Mouse (Mus musculus) liver, embryonic 16.5 days (tissue): Measurements from ENCODE around the gene Tnfaip3. TPM values are rescaled to one million over a fixed set of nuclear protein-coding genes. Genes with fewer than 3 reads are reported as not detected.

ENCODE experiments used
- ATAC-seq: fragments of 200-750 bp; cut with Nextera tagmentation; 2 replicates; pipeline ENCODE4 v1.8.0; 2017; ENCODE audit warnings: low read depth, mild to moderate bottlenecking, moderate number of reproducible peaks, moderate library complexity
- H3K27ac ChIP-seq: fragments of 300-500 bp; sonication (generic); 2 replicates; pipeline ENCODE4 v1.5.1; 2014; ENCODE audit warnings: mild to moderate bottlenecking, low read length
- H3K27me3 ChIP-seq: fragments of 300-500 bp; sonication (generic); 2 replicates; pipeline ENCODE4 v1.6.1; 2014; ENCODE audit warnings: low read depth, low read length, mixed read lengths; ENCODE audit not compliant: control insufficient read depth, insufficient read depth
- H3K36me3 ChIP-seq: fragments of 300-500 bp; sonication (generic); 2 replicates; pipeline ENCODE4 v1.6.1; 2014; ENCODE audit warnings: mild to moderate bottlenecking; ENCODE audit not compliant: control insufficient read depth, insufficient read depth
- H3K4me1 ChIP-seq: fragments of 300-500 bp; sonication (generic); 2 replicates; pipeline ENCODE4 v1.6.1; 2014; ENCODE audit warnings: low read depth, low read length, mixed read lengths; ENCODE audit not compliant: control insufficient read depth
- H3K4me2 ChIP-seq: fragments of 300-500 bp; sonication (generic); 2 replicates; pipeline ENCODE4 v1.6.1; 2014; ENCODE audit warnings: low read depth, low read length, mixed read lengths
- H3K4me3 ChIP-seq: fragments of 300-500 bp; sonication (generic); 2 replicates; pipeline ENCODE4 v1.5.1; 2014; ENCODE audit warnings: low read depth, mild to moderate bottlenecking, low read length
- H3K9ac ChIP-seq: fragments of 300-500 bp; sonication (generic); 2 replicates; pipeline ENCODE4 v1.6.1; 2014; ENCODE audit warnings: low read depth, low read length
- H3K9me3 ChIP-seq: fragments of 300-500 bp; sonication (generic); replicated peaks from 2 replicates; pipeline ENCODE4 v1.6.1; 2016; ENCODE audit warnings: low read length; ENCODE audit not compliant: control insufficient read depth
- WGBS: fragments of 180-500 bp; shearing (Covaris S2); extraction: QIAGEN DNeasy Blood & Tissue Kit; methylation state at CpG from one replicate; pipeline ENCODE4 v1.1.7; 2014; ENCODE audit not compliant: insufficient replicate concordance; 5-methylcytosine and 5-hydroxymethylcytosine counted together
- polyA plus RNA-seq: library from polyadenylated mRNA; unstranded; fragments of >200 nt; fragmentation: Nextera tagmentation; extraction: Ambion mirVana; gene quantifications from 2 replicates; pipeline ENCODE4 v1.2.1, GENCODE M21; 2015

The Tnfaip3 gene
- 1.7 and 2.2 TPM in 2 replicates for polyA plus RNA-seq

DNA sequence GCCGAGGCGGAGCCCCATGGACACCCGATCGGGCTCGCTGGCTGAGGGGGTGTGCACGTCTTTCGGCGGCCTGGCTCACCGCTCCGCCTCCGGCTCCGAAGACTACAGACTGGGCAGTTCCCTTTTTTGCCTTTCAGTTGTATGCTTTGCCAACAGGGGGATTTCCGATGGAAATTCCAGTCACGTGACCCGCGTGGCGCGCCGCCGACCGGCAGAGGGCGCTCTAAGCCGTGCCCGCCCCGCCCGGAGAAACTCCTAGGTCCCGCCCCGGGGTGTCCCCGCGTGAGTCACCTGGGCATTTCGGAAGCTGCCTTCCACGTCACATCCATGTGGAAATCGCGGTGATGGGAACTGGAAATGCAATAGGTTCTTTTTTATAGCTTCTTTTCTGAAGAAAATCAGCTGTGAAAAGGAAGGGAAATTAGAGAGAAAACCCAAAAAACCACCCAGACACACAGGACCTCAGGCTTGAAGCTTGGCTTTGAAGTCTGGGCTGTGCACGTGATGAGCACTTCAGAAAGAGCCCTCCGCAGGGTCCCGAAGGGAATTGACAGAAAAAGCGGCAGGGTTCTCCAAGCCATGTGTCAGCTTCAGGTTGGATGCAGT lies at the start of gene Tnfaip3:
Gene Tnfaip3, minus strand, starts transcription at position 401 of the 606 bp plus-strand sequence.
- Histone ChIP-seq H3K4me1 (peaks cover 7% of the 10 kb centered on the region), H3K27ac (peak within 1 kb of the TSS; percentile 75), H3K27me3 (no peaks in the 10 kb centered on the region), H3K9ac (peak within 1 kb of the TSS; percentile 69), H3K36me3 (no peaks in the 10 kb centered on the region), H3K4me3 (peak within 1 kb of the TSS; percentile 70), H3K4me2 (peak within 1 kb of the TSS; percentile 75), H3K9me3 (no peaks in the 10 kb centered on the region)
- ATAC-seq: peak; percentile 84
- under 1% methylated on average over 38 of the region's 38 CpGs for WGBS

DNA sequence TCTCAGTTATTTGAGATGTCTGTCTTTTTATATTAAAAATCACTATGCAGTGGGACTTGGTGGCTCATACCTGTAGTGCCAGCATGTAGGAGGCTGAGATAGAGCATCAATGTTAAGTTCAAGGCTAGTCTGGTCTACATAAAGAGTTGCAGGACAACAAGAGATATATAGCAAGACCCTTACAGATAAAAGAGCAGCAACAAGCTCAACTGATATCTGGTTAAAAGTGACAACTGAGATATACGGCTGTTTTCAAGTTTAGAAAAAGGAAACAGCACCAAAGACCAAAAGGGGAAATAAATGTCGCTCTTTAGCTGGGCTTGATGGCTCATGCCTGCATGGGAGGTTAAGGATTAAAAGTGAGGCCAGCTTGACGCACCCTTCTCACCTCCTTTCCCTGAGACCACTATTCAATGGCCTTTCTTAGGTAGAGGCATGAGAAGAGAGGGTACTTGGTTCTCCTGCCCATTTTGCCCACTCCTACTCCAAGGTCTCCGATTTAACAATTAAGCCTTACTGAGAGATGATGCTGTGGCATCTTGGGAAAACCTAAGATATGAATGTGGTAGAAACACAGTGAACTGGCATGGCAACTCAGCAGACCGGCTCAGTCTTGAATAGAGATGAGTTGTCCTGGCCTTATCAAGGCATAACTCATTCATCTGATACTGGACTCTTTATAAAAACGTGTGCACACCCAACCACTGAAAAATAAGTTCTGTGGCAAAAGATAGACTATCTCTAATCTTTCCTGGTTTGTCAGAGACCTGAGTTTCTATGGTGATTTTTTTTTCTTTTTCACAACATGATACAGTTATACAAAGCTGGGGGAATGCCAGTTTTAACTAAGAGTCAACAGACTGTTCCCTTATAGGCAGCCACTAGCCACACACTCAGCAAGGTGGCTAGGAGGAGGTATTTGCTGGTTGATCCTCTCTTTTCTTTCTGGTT lies 49.5 kb upstream of the Tnfaip3 start:
- no peak overlapping the region for H3K4me3 ChIP-seq
- no peak overlapping the region for H3K4me2 ChIP-seq
- no peaks in the 10 kb centered on the region for H3K27me3 ChIP-seq
- 0 out of 2 replicates have a peak overlapping the region, but pooled peaks have one; percentile 37 for H3K27ac ChIP-seq
- H3K9me3 ChIP-seq: no peaks in the 10 kb centered on the region
- H3K36me3 ChIP-seq: no peaks in the 10 kb centered on the region
- WGBS: 26% methylated on average over 6 of the region's 6 CpGs
- H3K4me1 ChIP-seq: peaks cover 11% of the 10 kb centered on the region
- ATAC-seq: 0 out of 2 replicates have a peak, but pooled peaks have one; percentile 26
- no peak overlapping the region for H3K9ac ChIP-seq

DNA sequence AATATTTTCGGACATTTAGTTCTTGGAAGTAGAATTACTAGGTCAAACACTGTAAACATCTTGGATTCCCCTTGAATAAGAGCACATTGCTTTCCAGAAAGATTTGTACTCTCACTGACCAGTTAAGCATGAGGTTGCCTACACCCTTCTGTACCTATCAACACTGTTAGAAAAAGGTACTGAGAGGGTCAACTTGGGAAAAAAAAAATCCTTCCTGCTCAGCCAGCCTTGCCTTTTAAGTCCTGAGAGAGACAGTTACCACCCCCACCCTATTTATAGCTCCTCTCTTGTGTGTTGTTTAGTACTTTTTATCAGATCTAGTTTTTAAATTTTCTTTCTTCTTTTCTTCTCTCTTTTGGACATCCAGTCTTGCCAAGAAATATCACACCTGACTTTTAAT lies 48.2 kb upstream of the Tnfaip3 start:
- Histone ChIP-seq H3K27me3 (no peaks in the 10 kb centered on the region), H3K4me1 (peaks cover 11% of the 10 kb centered on the region), H3K9ac (no peak overlapping the region), H3K4me3 (no peak overlapping the region), H3K36me3 (no peaks in the 10 kb centered on the region), H3K4me2 (no peak overlapping the region), H3K27ac (no peak overlapping the region), H3K9me3 (no peaks in the 10 kb centered on the region)
- WGBS: 44% methylated on average over 1 of the region's 1 CpGs
- no peak for ATAC-seq

DNA sequence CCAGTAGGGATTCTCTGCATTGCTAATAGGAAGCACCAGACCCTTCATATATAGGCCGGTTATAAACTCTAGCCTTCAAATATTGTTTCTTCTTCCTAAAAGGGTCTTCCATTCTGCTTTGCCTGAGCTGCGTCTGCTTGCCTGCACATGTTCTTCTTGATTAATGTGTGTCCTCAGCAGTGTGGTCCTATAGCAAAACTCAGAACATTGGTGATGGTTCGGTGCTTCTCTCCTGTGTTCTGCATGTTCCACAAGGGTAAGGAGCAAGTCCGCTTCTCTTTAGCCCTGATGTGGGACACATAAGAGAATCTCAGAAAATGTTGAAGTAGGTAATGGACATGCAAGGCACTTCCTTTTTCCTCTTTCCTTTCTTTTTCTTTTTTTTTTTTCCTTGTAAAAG lies 47.8 kb upstream of the Tnfaip3 start:
- Histone ChIP-seq H3K4me2 (peak overlapping the region; percentile 22; the same call in 1 of the 2 replicates), H3K9ac (no peak overlapping the region), H3K4me1 (peaks cover 11% of the 10 kb centered on the region), H3K36me3 (no peaks in the 10 kb centered on the region), H3K4me3 (no peak overlapping the region), H3K9me3 (no peaks in the 10 kb centered on the region), H3K27ac (peak overlapping the region; percentile 75), H3K27me3 (no peaks in the 10 kb centered on the region)
- WGBS: 49% methylated on average over 4 of the region's 4 CpGs
- no peak for ATAC-seq

DNA sequence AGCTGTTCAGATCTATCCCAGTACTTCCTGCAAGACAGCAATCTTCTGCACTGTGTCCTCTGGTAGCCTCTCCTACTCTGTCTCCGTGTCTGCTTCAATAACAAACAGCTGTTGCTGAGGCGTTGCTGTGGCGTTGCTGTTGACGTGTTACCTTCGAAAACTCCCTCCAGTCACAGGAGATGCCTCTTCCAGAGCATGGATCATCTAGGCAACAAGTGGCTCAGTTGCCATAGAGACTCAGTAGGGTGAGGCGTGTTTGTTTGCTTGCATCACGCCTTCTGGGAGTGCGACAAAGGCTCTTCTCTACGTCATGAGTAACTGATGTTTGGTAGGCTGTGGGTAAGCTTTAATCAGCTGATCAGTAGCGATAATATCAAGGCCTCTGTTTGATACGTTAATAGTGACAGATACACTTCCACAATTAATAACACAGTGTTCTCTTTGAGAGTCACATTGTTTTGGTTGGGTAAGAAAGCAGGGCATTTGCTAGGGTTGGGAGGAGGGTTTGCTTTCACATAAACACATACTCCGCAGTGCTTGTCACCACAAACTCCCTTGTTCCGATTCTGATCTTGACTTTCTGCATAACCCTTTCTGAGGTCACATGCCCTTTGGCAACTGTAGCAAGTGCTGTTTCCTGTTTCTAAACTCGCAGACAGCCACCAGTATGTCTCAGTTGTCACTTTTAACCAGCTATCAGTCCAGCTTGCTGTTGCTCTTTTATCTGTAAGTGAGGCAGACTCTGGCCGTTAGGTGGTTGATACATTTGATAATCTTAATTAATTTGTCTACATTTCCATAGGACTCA lies 46.8 kb upstream of the Tnfaip3 start:
- ATAC-seq: peak; percentile 40
- WGBS: 13% methylated on average over 15 of the region's 15 CpGs
- Histone ChIP-seq H3K4me1 (peaks cover 11% of the 10 kb centered on the region), H3K4me3 (no peak overlapping the region), H3K9ac (no peak overlapping the region), H3K27ac (peak overlapping the region; percentile 75), H3K9me3 (no peaks in the 10 kb centered on the region), H3K27me3 (no peaks in the 10 kb centered on the region), H3K36me3 (no peaks in the 10 kb centered on the region), H3K4me2 (peak overlapping the region; percentile 31)

DNA sequence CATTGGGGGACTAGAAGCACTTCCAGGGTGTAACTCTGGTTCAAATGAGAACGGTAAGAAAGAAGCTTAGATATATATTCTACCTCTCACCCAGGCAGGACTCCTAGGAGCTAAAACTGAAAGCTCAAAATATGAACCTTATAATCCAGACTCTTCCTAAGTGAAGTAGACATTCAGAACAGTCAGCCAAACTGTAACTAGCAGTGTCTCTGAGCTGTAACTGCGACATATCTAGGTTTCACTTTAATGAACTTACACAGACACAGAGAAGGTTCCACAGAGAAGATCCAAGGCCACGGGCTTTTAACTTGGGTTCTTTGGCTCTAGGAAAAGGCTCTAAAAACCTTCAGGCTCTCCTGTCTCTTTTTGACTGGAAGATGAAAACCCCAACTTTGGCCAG lies 45.7 kb upstream of the Tnfaip3 start:
- H3K4me2 ChIP-seq: no peak overlapping the region
- H3K9me3 ChIP-seq: no peaks in the 10 kb centered on the region
- no peak overlapping the region for H3K4me3 ChIP-seq
- no peaks in the 10 kb centered on the region for H3K36me3 ChIP-seq
- no peak for ATAC-seq
- WGBS: 58% methylated on average over 3 of the region's 3 CpGs
- H3K4me1 ChIP-seq: peaks cover 11% of the 10 kb centered on the region
- no peak overlapping the region for H3K27ac ChIP-seq
- no peaks in the 10 kb centered on the region for H3K27me3 ChIP-seq
- no peak overlapping the region for H3K9ac ChIP-seq

DNA sequence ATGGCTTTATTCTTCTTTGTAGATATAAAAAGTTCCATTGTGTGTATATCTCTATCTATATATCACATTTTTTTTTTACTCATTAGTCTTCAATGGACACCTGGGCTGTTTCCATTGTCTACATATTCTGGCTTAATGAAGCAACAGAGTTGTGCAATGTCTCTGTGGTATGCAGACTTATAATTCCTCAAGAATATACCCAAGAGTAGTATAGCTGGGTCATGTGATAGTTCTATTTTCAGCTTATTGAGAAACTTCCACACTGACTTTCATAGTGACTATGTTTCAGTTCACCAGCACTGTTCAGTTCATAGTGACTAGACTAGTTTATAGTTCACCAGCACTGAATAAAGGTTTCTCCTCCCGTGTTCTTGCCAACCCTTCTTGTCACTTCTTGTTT lies 38.1 kb upstream of the Tnfaip3 start:
- H3K4me3 ChIP-seq: no peak overlapping the region
- no peaks in the 10 kb centered on the region for H3K4me1 ChIP-seq
- no peaks in the 10 kb centered on the region for H3K27me3 ChIP-seq
- no peak overlapping the region for H3K4me2 ChIP-seq
- H3K9me3 ChIP-seq: no peaks in the 10 kb centered on the region
- 47% methylated on average over 1 of the region's 1 CpGs for WGBS
- H3K36me3 ChIP-seq: no peaks in the 10 kb centered on the region
- no peak overlapping the region for H3K9ac ChIP-seq
- no peak overlapping the region for H3K27ac ChIP-seq
- ATAC-seq: no peak

DNA sequence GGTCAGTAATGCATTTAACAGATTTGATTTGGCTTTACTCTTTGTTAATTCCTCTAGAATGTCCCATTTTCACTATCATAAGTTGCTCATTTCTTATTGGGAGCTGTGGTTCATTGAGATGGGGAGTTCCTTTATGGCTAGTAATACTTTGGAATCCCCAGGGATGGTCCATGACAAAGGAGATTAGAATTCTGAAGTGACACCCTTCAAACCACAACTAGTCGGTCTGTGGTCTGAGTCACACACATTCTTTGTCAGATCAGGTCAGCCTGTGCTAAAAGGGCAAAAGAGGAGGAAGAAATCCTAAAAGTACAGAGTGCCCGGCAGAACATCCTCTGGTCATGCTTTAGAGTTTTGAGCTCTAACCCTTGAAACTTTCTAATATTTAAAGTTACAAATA lies 30.5 kb upstream of the Tnfaip3 start:
- H3K27me3 ChIP-seq: no peaks in the 10 kb centered on the region
- H3K36me3 ChIP-seq: no peaks in the 10 kb centered on the region
- no peak overlapping the region for H3K27ac ChIP-seq
- H3K4me2 ChIP-seq: no peak overlapping the region
- no peaks in the 10 kb centered on the region for H3K4me1 ChIP-seq
- 26% methylated on average over 2 of the region's 2 CpGs for WGBS
- no peak overlapping the region for H3K4me3 ChIP-seq
- no peak for ATAC-seq
- H3K9me3 ChIP-seq: no peaks in the 10 kb centered on the region
- no peak overlapping the region for H3K9ac ChIP-seq
